8 mouse cellular contexts compared by ENCODE assay signal in the genomic region with DNA sequence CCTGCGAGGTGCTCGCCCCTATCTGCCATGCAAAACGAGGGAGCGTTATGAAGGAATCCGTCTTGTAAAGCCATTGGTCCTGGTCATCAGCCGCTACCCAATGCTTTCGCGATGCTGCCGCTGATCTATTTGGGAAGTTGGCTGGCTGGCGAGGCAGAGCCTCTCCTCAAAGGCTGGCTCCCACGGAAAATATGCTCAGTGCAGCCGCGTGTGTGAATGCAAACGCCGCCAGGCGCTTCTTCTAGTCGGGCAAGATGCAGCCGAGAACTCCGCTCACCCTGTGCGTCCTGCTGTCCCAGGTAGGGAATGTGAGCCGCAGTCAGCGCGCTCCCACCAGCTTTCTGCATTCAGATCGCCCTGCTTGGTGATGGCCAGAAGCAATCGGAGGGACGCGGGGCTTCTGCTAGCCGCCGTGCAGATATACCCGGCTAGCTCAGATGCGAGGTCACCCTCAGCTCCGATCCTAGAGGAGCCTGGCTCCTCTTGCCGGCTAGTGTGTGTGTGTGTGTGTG. TPM values are rescaled to one million over a fixed set of nuclear protein-coding genes. Genes with fewer than 3 reads are reported as not detected.
DNase-seq lines count a peak whose midpoint lies in the region; ATAC-seq and TF ChIP-seq lines count a peak whose summit lies in the region.

A gene (plus strand): TSS at position 134 of the 512 bp plus-strand sequence.

- peaks cover 71% of the 10 kb centered on the region for H3K27me3 ChIP-seq in embryonic facial prominence, embryonic 13.5 days
- no peaks in the 10 kb centered on the region for H3K27me3 ChIP-seq in heart, adult 2 months (ENCODE audit: control insufficient read depth, insufficient read depth, low read length)
- peaks cover 43% of the 10 kb centered on the region for H3K27me3 ChIP-seq in liver, embryonic 15.5 days

- under 1% methylated on average over 33 of the region's 33 CpGs for WGBS in embryonic facial prominence, embryonic 13.5 days
- 1% methylated on average over 33 of the region's 33 CpGs for WGBS in heart, adult 2 months
- WGBS in liver, embryonic 15.5 days (ENCODE audit: insufficient replicate concordance): under 1% methylated on average over 33 of the region's 33 CpGs

- peak within 1 kb of the TSS; percentile 95 for H3K4me2 ChIP-seq in embryonic facial prominence, embryonic 13.5 days
- peak within 1 kb of the TSS; percentile 29 for H3K4me2 ChIP-seq in liver, embryonic 15.5 days

- ATAC-seq in embryonic facial prominence, embryonic 13.5 days (ENCODE audit: insufficient number of reproducible peaks, insufficient read depth, low FRiP score, low TSS enrichment, low read depth): no peak
- no peak for ATAC-seq in liver, embryonic 15.5 days (ENCODE audit: insufficient read depth)
- ATAC-seq in CD4-positive, CD25-positive, alpha-beta regulatory T cell, adult 4 months: no peak

- H3K9ac ChIP-seq in embryonic facial prominence, embryonic 13.5 days: peak within 1 kb of the TSS; percentile 78
- H3K9ac ChIP-seq in heart, adult 2 months (ENCODE audit: low read depth, low read length): peak within 1 kb of the TSS; percentile 91
- H3K9ac ChIP-seq in liver, embryonic 15.5 days: no peak within 1 kb of the TSS

- H3K4me1 ChIP-seq in embryonic facial prominence, embryonic 13.5 days: peaks cover 37% of the 10 kb centered on the region
- peaks cover 8% of the 10 kb centered on the region for H3K4me1 ChIP-seq in heart, adult 2 months (ENCODE audit: control insufficient read depth, insufficient read depth, low read length)
- H3K4me1 ChIP-seq in liver, embryonic 15.5 days (replicated peaks): no peaks in the 10 kb centered on the region

- H3K79me2 ChIP-seq in heart, adult 2 months (replicated peaks; ENCODE audit: control insufficient read depth, insufficient read depth, low read length): no peaks in the 10 kb centered on the region

- intact Hi-C loops in heart, adult 2 months (cut with DNase I): loop anchor here (5.0 kb wide), 1 partner anchor 779 kb away; no protein-coding TSS in a partner anchor

- no peaks in the 10 kb centered on the region for H3K9me3 ChIP-seq in embryonic facial prominence, embryonic 13.5 days
- H3K9me3 ChIP-seq in liver, embryonic 15.5 days (replicated peaks): no peaks in the 10 kb centered on the region

- 0 out of 2 replicates have a peak, but pooled peaks have one; percentile 21 for TF ChIP-seq EP300 in heart, adult 2 months (IDR thresholded peaks at IDR 0.05; ENCODE audit: insufficient read depth, low read depth, low read length)

- TF ChIP-seq CTCF in heart, adult 2 months (IDR thresholded peaks at IDR 0.05): no peak

- H3K4me3 ChIP-seq in embryonic facial prominence, embryonic 13.5 days: peak within 1 kb of the TSS; percentile 54
- H3K4me3 ChIP-seq in heart, adult 2 months: peak within 1 kb of the TSS; percentile 74
- 0 out of 2 replicates have a peak within 1 kb of the TSS, but pooled peaks have one; percentile 14 for H3K4me3 ChIP-seq in liver, embryonic 15.5 days (replicated peaks)

- peak; percentile 79 for TF ChIP-seq POLR2A in heart, adult 2 months (IDR thresholded peaks at IDR 0.05; ENCODE audit: insufficient read depth, low read depth, low read length)

- H3K36me3 ChIP-seq in embryonic facial prominence, embryonic 13.5 days: no peaks in the 10 kb centered on the region
- no peaks in the 10 kb centered on the region for H3K36me3 ChIP-seq in heart, adult 2 months (ENCODE audit: control insufficient read depth, insufficient read depth, low read length)
- H3K36me3 ChIP-seq in liver, embryonic 15.5 days (replicated peaks): no peaks in the 10 kb centered on the region

- DNase-seq in 3134 (ENCODE audit: extremely low read depth, insufficient read length, low spot score) (peak; percentile 69), adipocyte (ENCODE audit: low spot score) (peak; percentile 31)
- peak; percentile 69 to 74 for DNase-seq in heart, adult 2 months
- DNase-seq in kidney, postnatal 4 days: peak; percentile 46 to 61
- DNase-seq in right cerebral cortex, postnatal 36 days (ENCODE audit: low spot score in 2 of 2): peak; percentile 70 to 77

- H3K27ac ChIP-seq in embryonic facial prominence, embryonic 13.5 days: 0 out of 2 replicates have a peak within 1 kb of the TSS, but pooled peaks have one; percentile 22
- H3K27ac ChIP-seq in heart, adult 2 months: peak within 1 kb of the TSS; percentile 92
- no peak within 1 kb of the TSS for H3K27ac ChIP-seq in liver, embryonic 15.5 days (replicated peaks)

RNA-seq across cellular contexts. Expression of the gene that starts here (rescaled TPM):
- polyA plus RNA-seq in embryonic facial prominence, embryonic 13.5 days (2015; fragmentation: Nextera tagmentation; extraction: Ambion mirVana): 16.8 and 25.9 TPM in 2 replicates
- 100 to 1,000 TPM; 162 to 163 TPM for total RNA-seq in heart, adult 2 months (2021)
- polyA plus RNA-seq in heart, adult 2 months (2012; rRNA removed): 172 and 217 TPM in 2 replicates
- polyA plus RNA-seq in liver, embryonic 15.5 days (2015; fragmentation: Nextera tagmentation; extraction: Ambion mirVana): 0.46 and 0.56 TPM in 2 replicates
- polyA plus RNA-seq in CD4-positive, CD25-positive, alpha-beta regulatory T cell, adult 4 months (2017; shearing (Covaris generic)): under 1 TPM; 0.25 to 0.31 TPM

Comparison
In these comparisons a context has a peak if more than half of its experiments do, and no peak if none do; other contexts are left out.
1. RNA of the gene that starts here (polyA plus RNA-seq): 172 to 217 TPM in heart, adult 2 months and 16.8 to 25.9 TPM in embryonic facial prominence, embryonic 13.5 days; 0.46 to 0.56 TPM in liver, embryonic 15.5 days and 0.25 to 0.31 TPM in CD4-positive, CD25-positive, alpha-beta regulatory T cell, adult 4 months; every median in the first group is over 10 times any median in the second.
2. H3K4me3 ChIP-seq: peak in every context shown above with its lines; median percentile 74 in heart, adult 2 months; 54 in embryonic facial prominence, embryonic 13.5 days; 14 in liver, embryonic 15.5 days.
3. Peak in every context shown above with its lines, with median percentiles within 50 percentile points of each other: DNase-seq.